Mouse (Mus musculus) embryonic stem cell, embryonic (primary cell): ENCODE results near the gene Oxct1.

Source experiments
- CTCF ChIA-PET, 4 experiments: fragments of 300-600 bp in 2 of 4; fragments of 350-600 bp in 2 of 4; sonication (Branson Sonifier 250); formaldehyde crosslinking; loops; one replicate each; lab custom pipeline; 2022; ENCODE audit warnings: inconsistent platforms in 2 of 4; lab: Charles Lee
- POLR2A ChIA-PET, 4 experiments: fragments of 300-600 bp in 2 of 4; fragments of 350-600 bp in 2 of 4; sonication (Branson Sonifier 250); formaldehyde crosslinking; loops; one replicate each; lab custom pipeline; 2022; ENCODE audit warnings: antibody characterized with exemption in 4 of 4, inconsistent platforms in 1 of 4; lab: Charles Lee

The Oxct1 gene

GRCm38 (mm10) chr15:4023747-4024146, 2.4 kb upstream of the Oxct1 start:
- ChIA-PET CTCF (interaction anchor here in 3 of 4 experiments (0.5 to 0.6 kb wide), 3 partner anchors 23 to 440 kb away, joined by 3 read pairs; partner anchors contain the start of gene AW549877 (in 1 of the 3)), POLR2A (interaction anchor here in 2 of 4 experiments (1.2 to 6.4 kb wide), 3 partner anchors 28 to 37 kb away, joined by 3 to 134 read pairs (median 124); partner anchors contain the start of gene AW549877 (in 2 of the 2))

- POLR2A ChIA-PET = interaction anchor here in 3 of 4 experiments (1.1 to 6.4 kb wide), 7 partner anchors 12 to 46 kb away, joined by 3 to 134 read pairs (median 9); partner anchors contain the start of genes AW549877 (in 3 of the 3) and Fbxo4 (in 2 of the 3)
- CTCF ChIA-PET = interaction anchor here in 1 of 4 experiments (3.9 kb wide), 1 partner anchor 37 kb away, joined by 16 read pairs; no protein-coding TSS in a partner anchor
Observed at GRCm38 (mm10) chr15:4024726-4025507, 1.3 kb upstream of the Oxct1 start.

GRCm38 (mm10) chr15:4025508-4025904, 677 bp upstream of the Oxct1 start:
- ChIA-PET CTCF (interaction anchor here in 1 of 4 experiments (1.6 to 3.9 kb wide), 2 partner anchors 27 to 37 kb away, joined by 4 to 16 read pairs; no protein-coding TSS in a partner anchor), POLR2A (interaction anchor here in 3 of 4 experiments (0.5 to 6.4 kb wide), 11 partner anchors 8 to 818 kb away, joined by 3 to 134 read pairs (median 8); partner anchors contain the start of genes AW549877 (in 3 of the 3) and Fbxo4 (in 2 of the 3))

GRCm38 (mm10) chr15:4026831-4027584, 825 bp downstream of the Oxct1 start:
- ChIA-PET CTCF (interaction anchor here in 3 of 4 experiments (0.6 to 3.9 kb wide), 13 partner anchors 15 to 69 kb away, joined by 3 to 16 read pairs (median 3); partner anchors contain the start of gene AW549877 (in 2 of the 3)), POLR2A (interaction anchor here (0.6 to 6.4 kb wide), 30 partner anchors 9 to 1092 kb away, joined by 3 to 134 read pairs (median 4); partner anchors contain the start of genes AW549877 (in 3 of the 4) and Fbxo4 (in 2 of the 4))

GRCm38 (mm10) chr15:4027671-4028410, 1.7 kb downstream of the Oxct1 start:
- ChIA-PET CTCF (interaction anchor here in 2 of 4 experiments (1.5 to 3.9 kb wide), 3 partner anchors 40 to 70 kb away, joined by 3 to 16 read pairs (median 6); no protein-coding TSS in a partner anchor), POLR2A (interaction anchor here (0.6 to 6.4 kb wide), 20 partner anchors 9 to 1091 kb away, joined by 3 to 134 read pairs (median 5); partner anchors contain the start of genes AW549877 (in 3 of the 4) and Fbxo4 (in 1 of the 4))

GRCm38 (mm10) chr15:4028411-4028700, 2.2 kb downstream of the Oxct1 start:
- ChIA-PET CTCF (no interaction called here), POLR2A (interaction anchor here in 3 of 4 experiments (0.8 to 6.4 kb wide), 13 partner anchors 8 to 67 kb away, joined by 3 to 134 read pairs (median 6); partner anchors contain the start of genes AW549877 (in 3 of the 3) and Fbxo4 (in 1 of the 3))

GRCm38 (mm10) chr15:4028960-4029359, 2.8 kb downstream of the Oxct1 start:
- POLR2A ChIA-PET = interaction anchor here in 3 of 4 experiments (0.8 to 6.4 kb wide), 6 partner anchors 8 to 51 kb away, joined by 3 to 134 read pairs (median 26); partner anchors contain the start of gene AW549877 (in 3 of the 3)
- CTCF ChIA-PET = no interaction called here

GRCm38 (mm10) chr15:4033168-4034004, 7.2 kb downstream of the Oxct1 start:
- ChIA-PET POLR2A (interaction anchor here in 2 of 4 experiments (0.8 to 1.7 kb wide), 5 partner anchors 9 to 48 kb away, joined by 3 to 12 read pairs (median 4); partner anchors contain the start of gene AW549877 (in 2 of the 2)), CTCF (no interaction called here)

GRCm38 (mm10) chr15:4042423-4042822, 16.2 kb downstream of the Oxct1 start:
- ChIA-PET CTCF (interaction anchor here (0.7 to 1.5 kb wide), 7 partner anchors 12 to 1777 kb away, joined by 3 to 6 read pairs (median 4); no protein-coding TSS in a partner anchor), POLR2A (interaction anchor here in 2 of 4 experiments (0.6 to 2.2 kb wide), 9 partner anchors 9 to 72 kb away, joined by 3 to 13 read pairs (median 4); partner anchors contain the start of genes AW549877 (in 2 of the 2) and Oxct1 (in 1 of the 2))

GRCm38 (mm10) chr15:4043032-4043471, 16.9 kb downstream of the Oxct1 start:
- POLR2A ChIA-PET = interaction anchor here in 2 of 4 experiments (0.9 to 2.2 kb wide), 5 partner anchors 9 to 48 kb away, joined by 3 to 13 read pairs (median 5); partner anchors contain the start of genes AW549877 (in 2 of the 2) and Oxct1 (in 1 of the 2)

GRCm38 (mm10) chr15:4056627-4057026, 30.4 kb downstream of the Oxct1 start:
- CTCF ChIA-PET = interaction anchor here in 2 of 4 experiments (0.6 to 1.3 kb wide), 3 partner anchors 14 to 128 kb away, joined by 3 read pairs; no protein-coding TSS in a partner anchor
- POLR2A ChIA-PET = interaction anchor here in 1 of 4 experiments (1.1 kb wide), 1 partner anchor 62 kb away, joined by 4 read pairs; no protein-coding TSS in a partner anchor

More at GRCm38 (mm10) chr15:4043032-4043471, 16.9 kb downstream of the Oxct1 start:
- CTCF ChIA-PET = interaction anchor here in 3 of 4 experiments (0.7 to 1.5 kb wide), 6 partner anchors 11 to 280 kb away, joined by 3 to 5 read pairs (median 3); no protein-coding TSS in a partner anchor

- CTCF ChIA-PET = no interaction called here
- POLR2A ChIA-PET = interaction anchor here in 1 of 4 experiments (1.3 kb wide), 1 partner anchor 15 kb away, joined by 3 read pairs; no protein-coding TSS in a partner anchor
Observed at GRCm38 (mm10) chr15:4063574-4063973, 37.4 kb downstream of the Oxct1 start.

GRCm38 (mm10) chr15:4064013-4064412, 37.8 kb downstream of the Oxct1 start:
- POLR2A ChIA-PET = no interaction called here
- CTCF ChIA-PET = no interaction called here

- ChIA-PET POLR2A (no interaction called here), CTCF (no interaction called here)
Observed at GRCm38 (mm10) chr15:4064694-4065093, 38.5 kb downstream of the Oxct1 start.

GRCm38 (mm10) chr15:4067273-4067990, 41.2 kb downstream of the Oxct1 start:
- CTCF ChIA-PET = no interaction called here
- POLR2A ChIA-PET = no interaction called here
